Mouse (Mus musculus): Measurements from ENCODE around the gene 2310057J18Rik. TPM values are rescaled to one million over a fixed set of nuclear protein-coding genes. Genes with fewer than 3 reads are reported as not detected.
A peak's percentile ranks its signal among the peaks of the same experiment; 100 is the strongest.
"Not testable (repeated sequence)": the region's sequence is repeated elsewhere in the genome, so short reads cannot be mapped to it uniquely, and the experiment has no call there.

2310057J18Rik gene
- not detected for polyA plus RNA-seq (2017; shearing (Covaris generic))

- no peak for ATAC-seq
Measured at GRCm38 (mm10) chr10:28986203-28986602, at the start of gene 2310057J18Rik. Gene 2310057J18Rik (minus strand): TSS chr10:28986303.

DNA sequence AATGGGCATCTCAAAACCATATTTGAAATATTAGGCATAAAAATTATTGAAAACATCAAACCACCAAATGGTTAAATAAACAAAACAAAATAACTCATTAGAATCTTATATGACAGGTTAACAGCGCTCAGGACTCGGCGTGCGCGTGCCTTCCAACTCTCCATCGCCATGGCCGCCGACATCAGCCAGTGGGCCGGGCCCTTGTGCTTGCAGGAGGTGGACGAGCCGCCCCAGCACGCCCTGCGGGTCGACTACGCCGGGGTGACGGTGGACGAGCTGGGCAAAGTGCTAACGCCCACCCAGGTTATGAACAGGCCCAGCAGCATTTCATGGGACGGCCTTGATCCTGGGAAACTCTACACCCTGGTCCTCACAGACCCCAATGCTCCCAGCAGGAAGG, 43.9 kb upstream of the 2310057J18Rik start:
- not testable (repeated sequence) for ATAC-seq

- ATAC-seq = no peak
Measured at GRCm38 (mm10) chr10:29019496-29020270, 33.6 kb upstream of the 2310057J18Rik start.

- ATAC-seq = no peak
Measured at GRCm38 (mm10) chr10:28997776-28998175, 11.7 kb upstream of the 2310057J18Rik start.

GRCm38 (mm10) chr10:28988990-28989389, 2.9 kb upstream of the 2310057J18Rik start:
- ATAC-seq = no peak

GRCm38 (mm10) chr10:28968189-28968588, 17.9 kb downstream of the 2310057J18Rik start:
- ATAC-seq = no peak

GRCm38 (mm10) chr10:28955138-28955537, 31.0 kb downstream of the 2310057J18Rik start:
- peak; percentile 63 for ATAC-seq

DNA sequence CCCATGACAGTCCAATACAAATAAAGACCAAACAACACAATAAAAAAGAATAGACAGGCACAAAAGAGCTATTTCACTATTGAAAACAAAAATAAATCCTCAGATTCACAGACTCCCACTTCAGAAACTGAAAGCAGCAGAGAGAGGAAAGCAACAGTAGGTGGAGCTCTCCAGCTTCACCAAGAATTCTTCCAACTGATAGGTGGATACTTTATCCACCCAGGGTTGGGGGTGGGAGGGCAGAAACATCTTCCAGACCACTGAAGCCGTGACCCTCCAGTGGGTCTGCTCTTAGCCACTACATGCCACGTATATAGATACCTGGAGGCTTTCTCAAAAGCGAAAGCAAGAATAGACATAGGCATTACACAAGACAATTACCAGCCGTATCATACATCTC, 31.6 kb downstream of the 2310057J18Rik start:
- no peak for ATAC-seq

Other genes starting within 250 kb of the 2310057J18Rik start
- gene Soga3, start 157.5 kb upstream of the 2310057J18Rik start, polyA plus RNA-seq (2017; shearing (Covaris generic)) = not detected
- gene Gm49353, start 212.7 kb upstream of the 2310057J18Rik start, polyA plus RNA-seq (2017; shearing (Covaris generic)) = not detected
- not detected for gene 9330159F19Rik, start 225.3 kb upstream of the 2310057J18Rik start, polyA plus RNA-seq (2017; shearing (Covaris generic))

Data from CD4-positive, CD25-positive, alpha-beta regulatory T cell, adult 4 months (primary cell).